Mouse (Mus musculus) hindlimb bud, embryonic 11.5 days (tissue): Measurements from ENCODE around the gene Egfl8.

Experiments used
- DNase-seq: peaks from one replicate; pipeline ENCODE4 v3.0.0-alpha.2; 2012; ENCODE audit warnings: low read depth, low spot score; ENCODE audit errors: extremely low spot score

Gene Egfl8

GRCm38 (mm10) chr17:34615871-34616270 is at the start of gene Egfl8:
Egfl8 (minus strand) TSS chr17:34615971.
- no peak for DNase-seq

DNA sequence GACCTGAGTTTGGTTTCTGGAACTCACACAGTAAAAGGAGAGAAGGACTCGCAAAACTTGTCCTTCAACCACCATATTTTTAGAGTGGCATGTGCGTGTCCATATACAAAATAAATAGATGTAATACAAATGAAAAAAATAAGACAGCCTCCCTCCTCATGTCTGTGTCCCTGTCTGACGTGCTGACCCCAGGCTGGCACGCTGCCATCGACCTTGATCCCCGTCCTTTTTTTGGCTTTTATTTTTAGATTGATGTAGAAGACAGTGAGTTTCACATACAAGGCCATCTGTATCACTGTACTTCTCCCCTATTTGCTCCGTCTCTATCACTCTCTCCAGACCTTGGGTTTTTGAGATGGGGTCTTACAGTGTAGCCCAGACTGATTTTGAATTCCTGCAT is 48.7 kb upstream of the Egfl8 start:
- no peak for DNase-seq

GRCm38 (mm10) chr17:34663558-34663957 is 47.8 kb upstream of the Egfl8 start:
- no peak for DNase-seq

DNA sequence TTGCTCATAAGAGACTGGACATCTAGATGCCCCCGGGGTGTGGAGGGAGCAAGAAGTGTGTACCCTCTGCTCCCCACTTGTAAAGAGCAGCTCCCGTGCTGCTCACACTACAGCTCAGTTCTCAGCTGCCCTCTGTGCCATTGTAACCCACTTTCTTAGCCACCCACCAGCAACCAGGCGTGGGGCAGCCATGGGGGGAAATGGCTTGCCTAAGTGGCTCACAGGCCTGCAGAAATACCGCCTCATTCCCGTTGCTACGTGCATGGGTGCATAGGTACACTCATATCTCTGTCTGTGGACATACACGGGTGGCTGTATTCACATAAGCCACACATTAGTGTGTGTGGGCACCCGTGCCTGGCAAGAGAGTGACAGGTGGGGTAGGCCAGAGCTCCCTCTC is 47.2 kb upstream of the Egfl8 start:
- no peak for DNase-seq

- DNase-seq, result no peak
Measured at GRCm38 (mm10) chr17:34662468-34662867, 46.7 kb upstream of the Egfl8 start.

DNA sequence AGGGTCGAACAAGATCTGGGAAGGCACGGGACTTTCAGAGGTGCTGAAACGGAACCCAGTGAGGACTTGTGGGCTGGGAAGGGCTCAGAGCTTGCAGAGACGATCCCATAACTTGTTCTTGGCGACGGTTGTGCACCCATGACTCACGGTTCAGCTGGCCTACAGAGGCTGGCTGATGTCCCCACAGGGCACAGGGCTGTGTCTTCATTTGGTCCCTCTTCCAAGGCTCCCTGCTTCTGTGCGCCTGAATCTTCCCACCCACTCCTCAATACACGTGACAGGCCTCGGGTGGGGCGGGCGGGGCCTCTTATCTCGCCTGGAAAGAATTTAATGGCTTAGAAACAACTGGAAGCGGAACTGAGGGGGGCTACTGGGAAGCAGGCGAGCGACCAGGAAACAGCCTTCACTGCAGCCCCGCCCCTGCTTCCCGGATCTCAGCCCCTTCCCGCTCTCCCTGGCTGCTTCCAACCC is 45.4 kb upstream of the Egfl8 start:
- no peak for DNase-seq

GRCm38 (mm10) chr17:34660259-34660820 is 44.6 kb upstream of the Egfl8 start:
- DNase-seq, result no peak

DNA sequence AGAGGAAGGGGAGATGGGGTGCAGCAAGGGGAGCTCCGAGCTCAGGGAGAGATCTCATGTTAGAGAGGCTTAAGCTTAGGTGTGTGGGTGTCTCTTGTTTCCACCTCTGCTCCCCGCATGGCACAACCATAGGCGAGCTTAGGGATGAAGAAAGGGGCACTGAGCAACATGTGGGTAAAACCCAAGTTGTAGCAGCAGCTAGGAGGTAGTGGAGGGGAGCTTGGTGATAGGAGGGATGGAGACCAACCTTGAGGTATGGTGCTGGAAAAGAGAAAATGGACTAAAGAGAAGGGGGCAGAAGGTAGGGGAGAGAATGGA is 44.1 kb upstream of the Egfl8 start:
- no peak for DNase-seq

DNA sequence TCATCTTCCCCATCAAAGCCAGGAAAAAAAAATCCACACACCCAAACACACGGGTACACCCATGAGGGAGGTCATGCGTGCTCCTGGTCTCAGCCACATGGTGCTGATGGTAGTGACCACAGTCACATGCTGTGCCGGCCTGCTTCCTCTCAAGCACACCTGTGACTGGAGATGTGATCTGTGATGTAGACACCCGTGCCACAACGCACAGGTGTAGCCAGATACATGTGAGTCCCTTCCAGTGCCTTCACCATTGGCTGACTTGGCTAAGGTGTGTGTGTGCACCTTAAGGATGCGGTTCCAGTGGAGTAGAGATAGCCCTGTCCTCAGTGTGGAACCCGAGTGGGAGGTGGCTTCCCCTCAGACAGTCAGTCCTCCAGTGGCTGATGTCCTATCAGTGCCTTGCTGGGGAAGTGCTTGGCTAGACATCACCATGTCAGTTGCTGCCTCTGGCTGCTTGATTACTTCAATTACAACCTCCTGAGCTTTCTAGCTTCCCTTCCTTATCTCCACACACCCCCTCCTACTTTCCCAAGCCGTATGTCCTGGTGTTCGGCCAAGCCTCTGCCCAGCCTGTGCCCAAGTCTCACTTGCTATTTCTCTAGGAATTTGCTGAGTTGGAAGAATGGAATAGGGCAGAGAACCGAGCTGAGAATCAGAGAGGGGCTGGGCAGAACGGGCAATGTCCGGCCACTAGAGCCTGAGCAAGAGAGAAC is 43.6 kb upstream of the Egfl8 start:
- DNase-seq, result no peak

DNA sequence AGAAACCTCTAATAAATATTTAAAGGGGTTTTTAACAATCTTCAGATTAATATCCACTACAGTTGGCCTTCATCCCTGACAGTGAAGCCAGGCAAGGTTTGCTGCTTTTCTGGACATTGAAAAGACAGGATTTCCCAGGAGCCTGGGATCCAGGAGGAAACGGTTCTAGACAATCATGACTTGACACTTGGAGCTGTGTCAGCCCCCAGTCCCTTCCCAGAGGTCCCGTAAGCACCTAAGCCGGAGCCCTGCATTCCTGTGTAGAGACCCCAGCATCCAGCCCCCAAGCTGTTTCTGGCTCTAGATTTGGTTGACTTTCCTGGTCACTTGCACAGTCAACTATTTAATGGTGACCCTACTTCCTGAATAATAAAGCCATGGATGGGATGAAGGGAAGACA is 42.8 kb upstream of the Egfl8 start:
- DNase-seq, result no peak

GRCm38 (mm10) chr17:34658145-34658544 is 42.4 kb upstream of the Egfl8 start:
- DNase-seq, result no peak

DNA sequence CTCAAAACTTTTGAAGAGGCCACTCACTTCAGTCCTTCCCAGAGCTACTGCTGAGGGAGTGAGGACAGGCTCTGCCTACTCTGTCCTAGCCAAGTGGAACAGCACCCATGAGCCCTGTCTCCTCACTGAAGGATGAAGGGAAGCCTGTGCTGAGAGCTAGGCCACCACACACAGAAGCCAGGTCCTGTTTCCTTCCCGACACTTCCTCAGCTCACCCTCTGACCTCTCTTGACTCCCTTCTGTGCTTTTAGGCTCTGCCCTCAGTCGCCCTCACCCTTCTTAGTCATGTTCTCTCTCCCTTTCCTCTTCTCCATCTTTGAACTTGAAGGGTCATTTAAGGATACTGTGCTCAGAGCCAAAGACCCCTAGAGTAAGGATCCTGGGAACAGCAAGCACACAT is 41.5 kb upstream of the Egfl8 start:
- DNase-seq, result no peak

- DNase-seq, result no peak
Measured at GRCm38 (mm10) chr17:34656666-34657065, 40.9 kb upstream of the Egfl8 start.

DNA sequence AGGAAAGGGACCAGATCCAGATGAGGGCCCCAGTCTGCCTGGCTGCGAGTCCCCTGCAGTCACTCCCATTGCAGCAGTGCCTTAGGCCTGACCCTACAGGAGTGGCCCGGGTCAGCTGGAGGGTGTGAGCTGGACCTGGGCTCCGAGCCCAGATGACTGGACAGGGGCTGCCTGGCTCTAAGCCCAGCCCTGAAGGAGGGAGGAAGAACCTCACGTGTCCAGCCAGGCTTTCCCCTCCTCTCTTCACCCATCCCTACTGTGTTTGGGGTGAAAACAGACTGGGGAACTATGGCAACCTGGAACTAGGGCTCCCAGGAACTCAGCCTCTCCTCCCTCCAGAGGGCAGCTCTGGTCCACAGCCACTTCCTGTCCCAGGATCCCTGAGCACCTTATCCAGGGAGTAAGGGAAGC is 39.8 kb upstream of the Egfl8 start:
- no peak for DNase-seq

DNA sequence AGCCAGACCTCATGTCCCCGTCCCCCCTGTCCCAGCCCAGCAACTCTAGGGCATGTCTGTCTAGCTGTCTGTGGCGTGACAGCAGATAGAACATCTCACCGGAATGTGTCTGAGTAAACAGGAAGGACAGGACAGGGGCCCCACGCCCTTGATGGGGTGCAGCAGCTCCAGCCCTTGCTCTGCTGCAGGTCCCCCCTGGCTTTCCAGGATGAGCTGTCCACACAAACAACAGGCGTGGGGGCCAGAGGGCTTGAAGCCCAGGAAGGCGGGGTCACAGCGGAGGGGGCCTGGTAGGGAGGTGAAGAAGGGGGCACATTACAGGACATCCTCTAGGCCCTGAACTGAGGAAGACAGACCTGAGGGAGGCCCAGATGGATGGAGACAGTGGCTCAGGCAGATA is 39.4 kb upstream of the Egfl8 start:
- DNase-seq, result no peak

- DNase-seq, result no peak
Measured at GRCm38 (mm10) chr17:34654392-34654791, 38.6 kb upstream of the Egfl8 start.

GRCm38 (mm10) chr17:34653746-34654285 is 38.0 kb upstream of the Egfl8 start:
- DNase-seq, result no peak

DNA sequence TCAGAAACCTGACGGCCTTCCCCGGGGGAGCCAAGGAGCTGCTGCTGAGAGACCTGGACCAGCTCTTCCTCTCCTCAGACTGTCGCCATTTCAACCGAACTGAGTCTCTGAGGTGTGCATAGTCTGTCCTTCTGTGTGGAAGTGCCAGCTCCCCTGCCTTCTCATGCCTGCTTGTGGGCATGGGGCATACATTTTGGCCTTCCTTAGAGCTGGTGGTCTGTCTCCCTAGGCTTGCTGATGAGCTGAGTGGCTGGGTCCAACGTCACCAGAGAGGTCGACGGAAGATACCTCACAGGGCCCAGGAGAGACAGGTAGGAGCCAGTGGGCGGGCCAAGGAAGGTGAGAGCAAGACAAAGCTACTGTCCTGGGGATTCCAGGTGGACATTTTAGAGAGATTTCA is 37.2 kb upstream of the Egfl8 start:
- no peak for DNase-seq

- DNase-seq, result no peak
Measured at GRCm38 (mm10) chr17:34652546-34652945, 36.8 kb upstream of the Egfl8 start.

GRCm38 (mm10) chr17:34651507-34652221 is 35.9 kb upstream of the Egfl8 start:
- DNase-seq, result no peak

GRCm38 (mm10) chr17:34650781-34651180 is 35.0 kb upstream of the Egfl8 start:
- DNase-seq, result no peak
